Mouse (Mus musculus) thymus, postnatal 4 days (tissue): Measurements from ENCODE around the gene Dnah7c.
"Not testable (repeated sequence)": the region's sequence is repeated elsewhere in the genome, so short reads cannot be mapped to it uniquely, and the experiment has no call there.

Experiments used
- DNase-seq: peaks from one replicate; pipeline ENCODE4 v3.0.0; 2021

Dnah7c gene

GRCm38 (mm10) chr1:46425137-46425925 lies at the start of gene Dnah7c:
Dnah7c (plus strand) TSS chr1:46425592.
- DNase-seq, result peak; percentile 42

GRCm38 (mm10) chr1:46380641-46381040 lies 44.8 kb upstream of the Dnah7c start:
- not testable (repeated sequence) for DNase-seq

GRCm38 (mm10) chr1:46394681-46395297 lies 30.6 kb upstream of the Dnah7c start:
- DNase-seq, result not testable (repeated sequence)

- DNase-seq, result no peak
Measured at GRCm38 (mm10) chr1:46408324-46409115, 16.9 kb upstream of the Dnah7c start.

- DNase-seq, result not testable (repeated sequence)
Measured at GRCm38 (mm10) chr1:46414798-46415197, 10.6 kb upstream of the Dnah7c start.

- DNase-seq, result not testable (repeated sequence)
Measured at GRCm38 (mm10) chr1:46416946-46417345, 8.4 kb upstream of the Dnah7c start.

GRCm38 (mm10) chr1:46418966-46419365 lies 6.4 kb upstream of the Dnah7c start:
- DNase-seq, result not testable (repeated sequence)

GRCm38 (mm10) chr1:46428401-46428800 lies 3.0 kb downstream of the Dnah7c start:
- DNase-seq, result peak; percentile 15

- DNase-seq, result not testable (repeated sequence)
Measured at GRCm38 (mm10) chr1:46514671-46515070, 89.3 kb downstream of the Dnah7c start.

GRCm38 (mm10) chr1:46521032-46521431 lies 95.6 kb downstream of the Dnah7c start:
- DNase-seq, result no peak

- DNase-seq, result not testable (repeated sequence)
Measured at GRCm38 (mm10) chr1:46526537-46526936, 101.1 kb downstream of the Dnah7c start.

- DNase-seq, result no peak
Measured at GRCm38 (mm10) chr1:46544812-46545421, 119.5 kb downstream of the Dnah7c start.

GRCm38 (mm10) chr1:46580385-46580784 lies 155.0 kb downstream of the Dnah7c start:
- no peak for DNase-seq

- not testable (repeated sequence) for DNase-seq
Measured at GRCm38 (mm10) chr1:46593826-46594225, 168.4 kb downstream of the Dnah7c start.

- not testable (repeated sequence) for DNase-seq
Measured at GRCm38 (mm10) chr1:46596343-46596742, 171.0 kb downstream of the Dnah7c start.

GRCm38 (mm10) chr1:46620331-46620730 lies 194.9 kb downstream of the Dnah7c start:
- DNase-seq, result no peak

GRCm38 (mm10) chr1:46625914-46626313 lies 200.5 kb downstream of the Dnah7c start:
- DNase-seq, result not testable (repeated sequence)

GRCm38 (mm10) chr1:46649821-46650220 lies 224.4 kb downstream of the Dnah7c start:
- not testable (repeated sequence) for DNase-seq

GRCm38 (mm10) chr1:46652721-46653120 lies 227.3 kb downstream of the Dnah7c start:
- not testable (repeated sequence) for DNase-seq

GRCm38 (mm10) chr1:46724810-46725209 lies 299.4 kb downstream of the Dnah7c start:
- not testable (repeated sequence) for DNase-seq

GRCm38 (mm10) chr1:46725266-46725665 lies 299.9 kb downstream of the Dnah7c start:
- DNase-seq, result no peak

- DNase-seq, result not testable (repeated sequence)
Measured at GRCm38 (mm10) chr1:46725719-46726118, 300.3 kb downstream of the Dnah7c start.

GRCm38 (mm10) chr1:46729731-46730130 lies 304.3 kb downstream of the Dnah7c start:
- not testable (repeated sequence) for DNase-seq
